Mouse (Mus musculus): ENCODE data around the gene Samd4.

Gene Samd4

GRCm38 (mm10) chr14:46999321-47000025 is 116.8 kb downstream of the Samd4 start:
- in situ Hi-C loops (cut with MboI, MseI): no loop called here

- in situ Hi-C loops (cut with MboI, MseI): no loop called here
Measured at GRCm38 (mm10) chr14:47000096-47000736, 117.6 kb downstream of the Samd4 start.

- in situ Hi-C loops (cut with MboI, MseI): no loop called here
Measured at GRCm38 (mm10) chr14:47000786-47001761, 118.4 kb downstream of the Samd4 start.

DNA sequence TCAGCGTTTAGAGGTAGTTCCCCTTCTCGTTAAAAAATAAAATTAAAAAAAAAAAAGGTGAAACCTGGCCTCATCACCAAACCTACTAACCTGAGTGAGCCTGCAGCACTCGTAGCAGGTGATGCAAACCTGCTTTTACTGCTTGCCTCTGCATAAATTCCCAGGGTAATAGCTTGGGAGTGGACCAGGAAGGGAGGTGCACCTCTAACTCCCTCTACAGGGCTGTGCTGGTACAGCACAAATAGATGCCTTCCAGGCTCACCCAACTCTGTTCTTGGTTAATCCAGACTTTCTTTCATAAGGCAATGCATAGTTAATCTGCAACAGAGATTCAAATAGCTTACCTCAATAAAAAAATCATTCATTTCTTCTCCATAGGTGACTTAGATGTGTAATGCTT is 121.5 kb downstream of the Samd4 start:
- in situ Hi-C loops (cut with MboI, MseI): no loop called here

- in situ Hi-C loops (cut with MboI, MseI): no loop called here
Measured at GRCm38 (mm10) chr14:47011171-47012139, 128.8 kb downstream of the Samd4 start.

DNA sequence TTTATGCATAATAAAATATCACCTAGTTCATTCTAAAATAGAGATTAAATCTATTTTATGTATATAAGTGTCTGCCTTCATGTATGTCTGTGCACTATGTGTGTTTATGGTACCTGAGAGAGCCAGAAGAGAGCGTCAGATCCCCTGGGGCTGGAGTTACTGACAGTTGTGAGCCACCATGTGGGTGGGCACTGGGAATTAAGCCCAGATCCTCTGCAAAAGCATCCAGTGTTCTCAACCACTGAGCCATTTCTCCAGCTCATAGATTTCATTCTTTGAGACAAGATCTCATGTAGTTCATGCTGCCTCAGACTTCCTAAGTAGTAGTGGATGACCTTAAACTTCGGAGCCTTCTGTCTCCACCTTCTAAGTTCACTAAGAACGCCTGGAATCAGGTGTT is 133.0 kb downstream of the Samd4 start:
- in situ Hi-C loops (cut with MboI, MseI): no loop called here

- in situ Hi-C loops (cut with MboI, MseI): no loop called here
Measured at GRCm38 (mm10) chr14:47017658-47018057, 135.0 kb downstream of the Samd4 start.

DNA sequence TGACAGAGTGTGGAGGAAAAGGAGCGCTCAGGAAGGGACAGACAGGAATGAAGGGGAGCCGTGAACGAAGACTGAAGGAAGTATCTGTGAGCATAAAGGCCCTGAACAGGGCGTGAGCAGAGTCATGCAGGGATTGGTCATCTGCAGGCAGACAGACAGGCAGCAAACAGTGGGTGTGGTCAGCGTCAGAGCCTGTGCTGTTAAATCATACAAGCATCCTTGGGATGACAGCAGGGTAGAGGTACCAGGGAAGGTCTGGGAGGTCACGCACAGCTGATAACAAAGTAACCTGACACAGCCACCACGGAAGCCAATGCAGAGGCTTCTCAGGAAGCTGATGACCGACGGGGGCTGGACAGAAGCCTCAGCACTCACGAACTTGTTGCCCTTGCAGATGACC is 138.2 kb downstream of the Samd4 start:
- in situ Hi-C loops (cut with MboI, MseI): no loop called here

GRCm38 (mm10) chr14:47023529-47023928 is 140.9 kb downstream of the Samd4 start:
- in situ Hi-C loops (cut with MboI, MseI): no loop called here

DNA sequence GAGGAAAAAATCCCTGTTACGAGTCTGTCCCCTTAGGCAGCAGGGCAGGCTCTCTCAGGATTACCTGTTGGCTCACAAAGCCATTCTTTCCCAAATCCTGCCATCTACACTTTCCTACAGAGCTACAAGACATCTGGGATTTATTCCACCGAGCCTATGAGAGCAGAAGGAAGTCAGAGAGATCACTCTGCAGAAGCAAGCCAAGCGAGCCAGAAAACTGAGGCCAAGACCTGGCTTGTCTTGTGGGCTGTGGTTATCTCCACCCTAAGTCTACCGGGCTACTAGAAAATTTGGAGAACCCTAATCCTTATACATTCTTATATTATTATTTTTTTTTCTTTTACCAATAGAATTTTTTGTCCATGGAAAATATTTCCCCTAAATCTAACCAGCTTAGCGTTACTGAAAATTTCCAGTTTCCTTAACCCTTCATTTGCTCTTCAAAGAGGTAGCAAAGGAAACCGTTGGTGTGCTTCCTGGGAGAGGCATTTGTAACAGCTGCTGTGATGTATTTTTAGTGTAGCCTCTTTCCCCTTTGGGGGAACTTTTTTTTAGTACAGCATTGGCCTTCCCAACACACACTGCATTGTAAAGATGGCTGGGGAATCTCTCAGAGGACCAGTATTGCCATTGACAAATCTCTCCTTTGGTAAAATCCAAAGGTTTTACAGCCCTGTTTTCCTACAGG is 144.9 kb downstream of the Samd4 start:
- in situ Hi-C loops (cut with MboI, MseI): no loop called here

DNA sequence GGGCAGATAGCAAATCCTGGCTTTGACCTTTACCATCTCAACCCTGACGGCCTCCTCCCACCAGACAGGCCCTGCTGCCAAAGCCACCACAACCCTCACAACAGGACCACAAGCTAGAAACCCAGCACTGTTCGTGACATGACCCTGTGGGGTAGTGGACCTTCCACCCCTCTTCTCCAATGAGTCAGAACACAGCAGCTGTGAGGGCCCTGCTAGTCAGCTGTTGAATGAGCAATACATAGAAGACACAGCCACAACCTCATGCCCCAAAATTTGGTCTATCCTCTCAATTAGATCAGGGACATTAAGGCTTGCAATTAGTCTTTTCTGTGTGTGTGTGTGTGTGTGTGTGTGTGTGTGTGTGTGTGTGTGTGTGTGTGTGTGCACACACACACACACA is 148.9 kb downstream of the Samd4 start:
- in situ Hi-C loops (cut with MboI, MseI): no loop called here

- in situ Hi-C loops (cut with MboI, MseI): no loop called here
Measured at GRCm38 (mm10) chr14:47032140-47032539, 149.5 kb downstream of the Samd4 start.

DNA sequence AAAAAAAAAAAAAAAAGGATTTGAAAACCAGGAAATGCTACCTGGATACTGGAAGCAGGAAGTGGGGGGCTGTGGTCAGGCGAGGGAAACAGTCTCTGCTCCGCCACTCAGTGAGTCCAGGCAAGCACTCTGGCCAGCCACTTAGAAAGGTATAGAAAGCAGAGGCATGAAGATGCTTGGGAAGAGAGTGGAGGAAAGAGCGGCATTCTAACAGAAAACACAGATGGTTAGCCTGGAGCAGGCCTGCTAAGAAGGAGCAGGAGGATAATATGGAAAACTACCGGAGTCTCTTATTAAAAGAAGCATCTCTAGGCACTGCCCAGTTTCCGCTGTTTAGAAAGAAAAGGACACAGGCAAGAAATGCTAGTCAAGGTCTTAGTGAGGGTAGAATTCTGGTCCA is 150.8 kb downstream of the Samd4 start:
- in situ Hi-C loops (cut with MboI, MseI): no loop called here

DNA sequence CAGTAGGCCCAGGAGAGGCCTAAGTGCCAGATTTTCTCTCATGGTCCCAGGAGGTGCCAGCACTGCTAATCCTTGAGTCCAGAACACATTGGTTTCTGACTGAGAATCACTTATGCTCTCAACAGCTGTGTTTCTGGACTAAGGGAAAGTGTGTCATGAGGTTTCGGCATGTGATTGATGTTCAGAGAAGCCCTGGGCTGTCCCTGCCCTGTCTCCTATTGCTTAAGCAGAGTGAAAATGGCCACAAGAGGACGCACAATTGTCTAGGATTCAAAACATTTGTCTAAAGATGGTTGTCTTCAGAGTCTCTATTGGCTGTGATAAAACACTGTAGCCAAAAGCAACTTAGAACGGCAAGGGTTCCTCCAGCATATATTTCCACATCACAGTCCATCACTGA is 159.0 kb downstream of the Samd4 start:
- in situ Hi-C loops (cut with MboI, MseI): no loop called here

DNA sequence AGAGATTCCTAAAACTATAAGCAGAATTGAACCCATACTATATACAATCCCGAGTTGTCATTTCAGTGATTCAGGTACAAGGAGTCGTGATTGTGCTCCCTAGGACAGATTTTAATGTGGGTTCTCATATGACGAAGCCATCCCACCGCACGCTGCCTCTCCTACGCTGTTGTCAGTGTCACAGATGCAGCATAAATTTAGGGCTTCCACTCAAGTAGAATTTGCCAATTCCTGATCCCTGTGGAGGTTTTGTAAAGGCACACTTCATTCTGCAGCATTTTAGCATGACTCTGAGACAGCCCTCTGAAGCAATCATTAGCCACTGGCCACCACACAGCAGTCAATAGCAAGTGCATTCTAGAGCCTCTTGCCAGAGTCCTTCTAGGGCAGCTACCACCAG is 166.4 kb downstream of the Samd4 start:
- in situ Hi-C loops (cut with MboI, MseI): no loop called here

DNA sequence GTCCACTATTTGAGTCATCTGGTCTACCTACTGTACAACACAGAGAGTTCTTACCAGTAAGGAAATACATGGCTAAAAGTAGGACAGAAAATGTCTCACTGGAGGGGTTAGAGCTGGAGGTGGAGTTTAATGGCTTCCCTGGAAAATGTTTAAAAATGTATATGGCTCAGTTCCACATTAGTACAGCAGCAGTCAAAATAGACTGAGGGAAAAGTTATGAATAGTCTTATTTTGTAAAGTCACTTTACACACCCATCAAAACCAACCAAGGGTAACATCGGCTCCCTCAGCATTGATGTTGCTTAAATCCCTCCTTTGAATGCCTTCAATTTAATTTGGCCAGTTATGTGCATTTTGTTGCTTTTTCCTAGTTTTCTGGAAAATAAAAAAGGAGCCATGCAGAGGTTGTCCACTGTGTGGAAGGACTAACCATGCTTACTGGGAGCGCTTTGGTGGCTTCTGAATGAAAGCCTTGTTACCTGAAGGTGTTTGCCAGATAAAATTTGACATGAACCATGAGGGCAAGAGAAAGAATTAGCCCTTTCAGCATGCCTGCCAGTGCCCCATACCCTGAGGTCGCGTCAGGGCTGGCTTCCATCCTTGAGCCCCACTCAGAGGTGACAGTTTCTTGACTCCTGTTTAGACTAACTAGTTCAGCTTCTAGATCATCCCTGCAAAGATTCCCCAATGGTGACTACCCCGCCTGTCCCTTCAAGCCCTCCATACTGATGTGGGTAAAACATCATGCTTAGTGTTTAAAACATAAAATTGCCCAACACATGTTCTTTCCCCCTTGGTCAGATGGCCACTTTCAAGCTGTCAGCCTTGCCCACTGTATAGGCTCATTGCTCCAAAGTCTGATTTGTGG is 169.3 kb downstream of the Samd4 start:
- in situ Hi-C loops (cut with MboI, MseI): loop anchor here (10.0 kb wide), 2 partner anchors 427 to 1267 kb away; no protein-coding TSS in a partner anchor

- in situ Hi-C loops (cut with MboI, MseI): loop anchor here (10.0 kb wide), 2 partner anchors 428 to 1268 kb away; no protein-coding TSS in a partner anchor
Measured at GRCm38 (mm10) chr14:47053101-47053500, 170.4 kb downstream of the Samd4 start.

DNA sequence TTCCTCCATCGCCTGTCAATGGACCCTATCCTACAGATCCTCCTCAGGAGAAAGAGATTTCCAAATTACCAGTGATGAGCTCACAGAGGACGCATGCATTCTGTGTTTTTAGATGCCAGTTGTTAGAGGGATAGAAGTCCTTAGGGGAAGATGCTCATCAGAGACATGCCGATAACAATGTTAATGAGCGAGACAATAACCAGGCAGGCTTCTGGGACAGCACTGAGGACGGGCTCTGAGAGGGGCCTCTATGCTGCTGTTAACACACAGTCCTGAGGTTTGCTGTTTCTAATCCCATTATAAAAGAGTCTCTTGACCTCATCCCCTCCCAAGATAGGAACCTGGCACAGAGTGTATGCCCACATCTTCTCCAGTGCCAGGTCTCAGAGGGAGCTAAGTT is 171.2 kb downstream of the Samd4 start:
- in situ Hi-C loops (cut with MboI, MseI): loop anchor here (10.0 kb wide), 2 partner anchors 429 to 1269 kb away; no protein-coding TSS in a partner anchor

GRCm38 (mm10) chr14:47058969-47059368 is 176.3 kb downstream of the Samd4 start:
- in situ Hi-C loops (cut with MboI, MseI): loop anchor here (10.0 kb wide), 2 partner anchors 434 to 1274 kb away; no protein-coding TSS in a partner anchor
